Mouse (Mus musculus) spleen, embryonic (tissue): ENCODE measurements around the gene Txnrd2.

Experiments
- CTCF ChIA-PET: fragments of 350-600 bp; sonication (Branson Sonifier 250); formaldehyde crosslinking; loops from one replicate; lab custom pipeline; 2022; lab: Charles Lee

The Txnrd2 gene

GRCm38 (mm10) chr16:18426215-18426791 is at the start of gene Txnrd2:
Gene Txnrd2 (plus strand): TSS chr16:18426384.
- CTCF ChIA-PET: interaction anchor here (0.5 kb wide), 1 partner anchor 113 kb away, joined by 4 read pairs; no protein-coding TSS in a partner anchor

DNA sequence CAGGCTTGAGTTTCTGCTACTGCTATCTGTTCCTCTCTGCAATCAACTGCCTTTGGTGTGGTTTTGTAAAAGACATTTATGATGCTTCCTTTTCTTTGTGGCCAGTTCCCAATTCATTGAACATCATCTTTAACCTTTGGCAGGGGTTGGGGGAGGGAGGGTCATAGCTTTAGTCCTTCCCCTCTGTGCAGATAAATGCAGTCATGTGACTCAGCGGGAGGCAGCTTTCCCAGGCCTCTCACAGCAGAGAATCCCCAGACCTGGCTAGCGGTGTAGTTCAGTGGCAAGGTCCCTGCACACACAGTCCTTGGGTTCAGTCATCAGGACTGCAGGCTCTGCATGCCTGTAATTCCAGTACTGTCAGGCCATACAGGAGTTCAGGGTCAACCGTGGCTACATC is 49.0 kb upstream of the Txnrd2 start:
- CTCF ChIA-PET: no interaction called here

DNA sequence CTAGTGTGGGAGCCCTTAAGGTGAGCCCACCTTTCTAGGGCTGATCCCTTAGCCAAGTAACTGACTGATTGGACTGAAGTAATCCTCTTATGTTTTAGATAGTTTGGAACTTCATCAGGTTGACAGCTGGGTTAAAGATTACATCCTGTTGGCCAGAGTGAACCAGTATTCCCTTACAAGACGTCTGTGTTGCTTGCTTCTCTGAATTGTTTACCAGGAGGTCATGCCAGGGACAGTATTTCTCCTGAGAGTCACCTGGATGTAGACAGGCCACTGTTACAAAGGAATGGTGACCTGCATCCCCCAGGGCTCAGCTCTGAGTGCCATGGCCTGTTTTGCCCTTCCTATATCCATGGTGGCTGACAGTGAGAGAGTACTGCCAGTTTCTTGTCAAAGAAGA is 47.7 kb upstream of the Txnrd2 start:
- CTCF ChIA-PET: no interaction called here

- CTCF ChIA-PET: no interaction called here
Observed at GRCm38 (mm10) chr16:18379338-18380001, 46.7 kb upstream of the Txnrd2 start.

DNA sequence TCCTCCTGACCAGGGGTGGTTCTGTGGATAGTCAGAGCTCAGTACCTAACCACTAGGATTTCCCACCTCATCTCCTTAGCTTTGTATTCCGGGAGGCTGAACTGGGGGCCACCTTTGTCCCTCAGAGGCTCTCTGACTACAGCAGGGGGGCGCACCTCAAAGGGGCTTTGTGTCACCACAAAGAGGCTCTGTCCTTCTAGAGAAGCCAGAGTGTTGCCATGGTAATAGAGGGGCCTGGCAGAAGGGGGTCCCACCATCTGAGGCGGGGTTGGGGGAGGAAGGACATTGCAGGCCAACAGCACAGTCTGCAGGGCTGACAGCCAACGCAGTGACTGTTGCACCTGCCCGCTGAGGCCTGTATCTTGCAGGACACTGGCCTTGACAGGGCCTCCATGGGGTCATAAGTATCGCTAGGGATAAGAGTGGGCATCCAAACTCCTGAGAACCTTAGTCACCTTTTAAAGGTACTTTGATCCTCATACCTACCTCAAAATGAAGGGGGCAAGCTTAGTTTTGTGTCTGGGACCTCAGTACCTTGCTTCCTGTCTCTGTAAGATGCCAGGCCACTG is 45.6 kb upstream of the Txnrd2 start:
- CTCF ChIA-PET: no interaction called here

GRCm38 (mm10) chr16:18381621-18382258 is 44.4 kb upstream of the Txnrd2 start:
- CTCF ChIA-PET: interaction anchor here (0.6 kb wide), 1 partner anchor 1221 kb away, joined by 32 read pairs; no protein-coding TSS in a partner anchor

DNA sequence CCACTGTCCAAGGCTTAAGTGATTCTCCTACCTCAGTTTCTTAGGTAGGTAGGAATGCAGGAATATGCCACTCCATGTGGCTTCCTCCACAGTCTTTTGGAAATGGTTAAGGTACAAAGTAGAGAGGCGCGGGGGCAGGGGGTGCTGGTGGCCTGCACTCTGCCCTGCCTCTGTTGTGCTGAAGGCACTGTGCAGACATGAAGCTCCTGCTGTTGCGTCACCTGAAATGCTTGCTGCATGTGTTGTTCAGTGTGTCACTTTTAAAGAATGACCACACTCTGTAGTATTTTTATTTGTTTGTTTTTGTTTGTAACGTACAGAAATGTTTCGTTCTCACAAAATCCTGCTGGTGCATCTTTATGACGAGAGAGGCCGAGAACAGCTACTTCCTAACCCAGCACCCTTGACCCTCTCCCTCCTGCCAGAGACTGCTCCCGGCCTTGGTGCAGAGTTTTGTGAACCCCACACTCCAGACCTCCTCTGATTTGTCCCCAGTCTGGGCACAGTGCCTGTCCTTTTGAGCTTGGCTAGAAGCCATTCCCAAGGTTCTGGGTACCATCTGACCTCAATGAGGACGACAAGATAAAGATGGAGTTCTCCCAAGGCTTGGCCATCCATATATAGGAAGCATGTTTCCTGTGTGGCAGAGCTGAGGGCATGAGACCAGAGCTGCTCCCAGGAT is 43.0 kb upstream of the Txnrd2 start:
- CTCF ChIA-PET: no interaction called here

GRCm38 (mm10) chr16:18383756-18384155 is 42.4 kb upstream of the Txnrd2 start:
- CTCF ChIA-PET: no interaction called here

GRCm38 (mm10) chr16:18384211-18384610 is 42.0 kb upstream of the Txnrd2 start:
- CTCF ChIA-PET: no interaction called here

DNA sequence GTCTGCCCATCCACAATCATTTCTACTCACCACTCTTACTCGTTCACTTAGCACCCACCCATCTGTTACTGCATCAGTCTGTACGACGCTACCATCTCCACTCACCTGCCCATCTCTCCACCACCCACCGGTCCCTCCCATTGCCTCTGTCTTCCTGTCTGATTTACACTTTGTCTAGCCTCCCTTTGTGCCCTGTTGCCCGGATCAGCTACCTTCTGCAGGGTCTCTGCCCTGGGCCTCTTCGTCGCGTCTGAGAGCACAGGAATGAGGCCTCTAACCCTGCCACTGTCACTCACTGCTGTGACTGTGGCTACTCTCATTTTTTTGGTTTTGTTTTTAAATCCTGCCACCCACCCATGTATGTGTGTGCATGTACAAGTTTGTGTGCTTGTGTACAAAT is 41.5 kb upstream of the Txnrd2 start:
- CTCF ChIA-PET: no interaction called here

GRCm38 (mm10) chr16:18385411-18385810 is 40.8 kb upstream of the Txnrd2 start:
- CTCF ChIA-PET: no interaction called here

DNA sequence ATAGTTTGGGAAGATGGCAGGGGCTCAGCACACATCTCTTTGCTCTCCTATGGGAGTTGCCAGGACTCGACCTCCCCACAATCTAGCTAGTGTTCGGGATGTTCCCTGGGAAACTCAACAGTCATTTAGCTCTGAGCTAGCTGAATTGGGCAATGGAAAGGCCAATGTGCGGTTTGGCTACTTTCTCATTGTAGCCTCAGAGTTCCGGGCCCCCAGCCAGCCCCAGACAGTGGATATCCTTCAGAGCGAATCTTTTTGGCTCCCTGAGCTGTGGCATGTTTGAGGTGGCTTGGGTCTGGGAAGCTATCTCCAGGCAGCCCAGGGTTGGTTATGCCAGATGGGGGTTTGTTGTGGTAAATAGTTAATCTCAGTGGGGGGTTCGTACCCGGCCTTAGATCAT is 39.7 kb upstream of the Txnrd2 start:
- CTCF ChIA-PET: no interaction called here

GRCm38 (mm10) chr16:18386972-18387371 is 39.2 kb upstream of the Txnrd2 start:
- CTCF ChIA-PET: no interaction called here

DNA sequence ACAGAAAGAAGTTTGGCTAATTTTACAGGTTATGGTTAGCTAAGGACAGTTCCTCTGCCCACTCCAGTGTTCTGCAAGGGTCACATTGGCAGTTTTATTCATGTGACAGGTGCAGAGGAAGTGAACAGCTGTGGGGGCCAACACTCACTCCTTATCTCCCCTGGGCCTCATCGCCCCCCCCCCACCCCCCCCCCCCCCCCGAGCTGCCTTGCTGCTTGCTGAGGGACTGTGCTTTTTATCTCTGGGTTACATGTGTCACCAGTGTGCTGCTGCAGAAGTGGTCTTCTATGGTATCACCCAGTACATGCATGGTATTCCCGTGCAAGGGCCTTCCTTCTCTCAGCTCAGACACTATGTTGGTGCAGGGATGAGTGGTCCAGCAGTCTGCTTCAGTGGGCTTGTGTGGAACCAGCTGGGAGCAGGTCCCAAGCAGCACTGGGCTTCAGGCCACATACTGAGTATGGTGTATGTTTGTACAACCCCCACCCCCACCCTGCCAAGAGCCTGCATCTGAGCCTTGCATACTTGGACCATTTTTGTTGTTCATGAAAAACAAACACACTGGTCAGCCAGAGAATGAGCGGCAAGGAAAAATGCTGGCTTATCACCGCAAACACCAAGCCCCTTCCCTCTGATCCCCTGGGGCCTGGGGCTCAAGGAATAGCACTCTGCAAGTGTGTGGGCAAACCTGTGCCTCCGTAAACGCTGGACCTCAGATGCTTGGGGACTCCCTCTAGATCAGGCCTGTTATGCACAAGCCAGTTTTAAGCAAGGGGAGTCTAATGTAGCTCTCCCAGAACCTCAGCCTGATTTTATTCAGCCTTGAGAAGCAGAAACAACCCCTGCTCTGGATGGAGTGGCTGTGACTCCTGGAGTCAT is 38.2 kb upstream of the Txnrd2 start:
- CTCF ChIA-PET: no interaction called here

DNA sequence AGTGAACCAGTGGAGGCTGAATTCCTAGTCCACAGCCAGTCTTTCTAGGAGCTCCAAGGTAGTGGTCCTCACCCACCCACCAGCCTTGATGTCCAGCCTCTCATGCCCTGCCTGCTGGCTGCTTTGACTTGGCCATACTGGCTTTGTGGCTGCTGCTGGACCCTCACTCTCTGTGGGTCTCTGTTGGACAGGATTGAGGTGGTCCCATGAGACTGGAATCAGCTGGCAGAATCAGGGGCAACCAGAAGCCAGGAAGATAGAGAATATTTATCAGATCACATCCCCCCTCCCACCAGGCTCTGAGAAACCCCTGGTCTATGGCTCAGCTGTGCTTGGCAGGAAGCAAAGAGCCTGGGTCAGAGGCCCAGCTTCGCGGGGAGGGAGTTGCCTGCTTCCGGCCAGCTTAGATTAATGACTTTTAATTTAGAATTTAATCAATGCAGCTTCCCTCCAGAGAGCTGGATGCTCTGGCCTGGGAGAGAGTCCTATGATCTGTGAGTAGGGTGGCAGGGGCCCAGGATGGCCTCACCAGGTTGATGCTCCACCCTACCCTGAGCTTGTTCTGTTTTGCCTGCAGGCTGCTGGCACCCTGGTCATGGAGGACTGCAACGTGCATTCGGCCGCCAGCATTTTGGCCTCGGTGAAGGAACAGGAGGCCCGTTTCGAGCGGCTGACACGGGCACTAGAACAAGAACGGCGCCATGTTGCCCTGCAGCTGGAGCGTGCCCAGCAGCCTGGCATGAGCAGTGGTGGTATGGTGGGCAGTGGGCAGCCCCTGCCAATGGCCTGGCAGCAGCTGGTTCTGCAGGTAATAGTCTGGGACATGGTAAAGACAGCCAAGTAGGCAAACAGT is 37.4 kb upstream of the Txnrd2 start:
- CTCF ChIA-PET: no interaction called here

- CTCF ChIA-PET: no interaction called here
Observed at GRCm38 (mm10) chr16:18390399-18390798, 35.8 kb upstream of the Txnrd2 start.

DNA sequence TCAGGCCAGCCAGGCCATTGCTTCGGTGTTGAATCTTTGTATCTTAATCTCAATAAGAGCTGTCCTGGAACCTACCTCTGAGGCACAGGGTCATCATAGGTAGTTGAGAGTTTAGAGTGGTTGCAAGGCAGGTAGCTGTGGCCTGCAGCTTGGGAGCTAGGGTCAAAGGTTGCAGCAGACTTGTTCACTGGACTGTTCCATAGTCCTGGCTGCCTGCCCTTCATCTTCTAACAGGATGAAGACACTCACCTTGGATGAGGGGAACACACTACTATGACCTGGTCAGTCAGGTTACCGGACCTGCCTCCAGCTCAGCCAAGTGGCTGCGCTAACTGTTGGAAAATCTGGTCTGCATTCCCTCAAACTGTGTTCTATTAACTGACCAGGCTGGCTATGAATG is 35.1 kb upstream of the Txnrd2 start:
- CTCF ChIA-PET: no interaction called here

DNA sequence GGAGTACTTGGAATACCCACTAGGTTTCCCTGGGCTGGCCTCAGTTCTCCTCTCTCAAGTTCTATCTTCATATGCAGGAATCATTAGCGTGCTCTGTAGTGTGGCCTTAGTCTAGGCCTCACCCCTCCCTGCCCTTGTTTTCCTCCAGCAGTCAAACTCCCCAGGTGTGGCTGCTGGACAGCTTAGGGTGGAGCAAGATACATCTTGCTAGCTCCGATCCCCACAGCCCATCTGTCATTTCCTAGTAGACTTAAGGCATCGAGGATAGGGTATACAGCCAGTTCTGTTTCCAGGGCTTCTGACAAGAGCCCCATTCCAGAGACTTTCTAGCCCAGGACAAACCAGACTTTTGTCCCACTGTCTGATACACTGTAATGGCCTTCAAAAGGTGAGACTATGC is 34.5 kb upstream of the Txnrd2 start:
- CTCF ChIA-PET: no interaction called here

DNA sequence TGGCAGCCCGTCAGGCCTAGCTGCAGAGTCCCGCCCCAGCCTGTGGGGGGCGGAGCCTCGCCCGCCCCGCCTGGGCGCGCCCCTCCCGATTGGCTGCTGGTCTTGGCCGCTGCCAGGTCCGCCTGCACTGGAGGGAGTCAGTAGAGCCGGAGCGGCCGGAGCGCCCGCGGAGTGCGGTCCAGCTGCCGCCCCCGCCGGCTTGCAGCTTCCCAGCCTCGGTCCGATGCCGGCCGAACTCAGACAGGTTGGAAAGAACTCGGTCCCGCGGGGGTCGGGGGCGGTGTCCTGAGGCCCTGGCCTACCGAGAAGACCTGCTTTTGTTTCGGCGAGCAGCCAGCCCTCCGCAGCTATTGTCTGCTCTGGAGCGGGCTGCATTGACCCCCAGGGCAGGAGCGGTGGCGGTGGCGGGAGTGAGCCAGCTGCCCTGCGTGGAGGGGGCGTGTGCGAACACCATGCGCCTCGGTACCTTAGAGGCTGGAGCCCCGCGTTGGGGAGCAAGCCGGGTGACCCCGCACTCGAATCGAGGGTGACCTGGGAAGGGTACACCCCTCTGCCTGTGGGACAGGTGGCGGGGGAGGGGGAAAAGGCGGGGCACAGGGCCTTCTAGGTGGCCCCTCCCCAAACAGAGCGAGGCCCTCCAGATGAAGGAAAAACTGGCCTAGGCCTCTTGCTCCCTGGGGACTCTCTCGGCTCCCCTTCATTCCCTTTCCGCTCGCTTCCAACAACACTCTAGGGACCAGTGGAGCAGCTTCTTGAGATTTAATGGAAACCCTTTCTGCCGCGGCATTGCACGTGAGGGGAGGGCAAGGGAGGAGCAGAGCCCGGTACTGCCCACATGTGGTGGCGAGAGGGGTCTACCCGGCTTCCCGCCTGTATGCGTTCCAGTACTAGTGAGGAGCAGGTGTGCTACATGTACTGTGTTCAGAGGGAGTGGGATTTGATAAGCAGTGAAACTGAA is 33.4 kb upstream of the Txnrd2 start:
- CTCF ChIA-PET: no interaction called here
